Mouse (Mus musculus) intestine, embryonic 14.5 days (tissue): ENCODE data around the gene Mrtfb. TPM values are rescaled to one million over a fixed set of nuclear protein-coding genes. Genes with fewer than 3 reads are reported as not detected.

ENCODE experiments used
- ATAC-seq: fragments of 200-750 bp; cut with Nextera tagmentation; replicated peaks from 2 replicates; pipeline ENCODE4 v1.8.0; 2017; ENCODE audit warnings: low read depth, moderate number of reproducible peaks, moderate TSS enrichment, moderate library complexity; ENCODE audit not compliant: low FRiP score, low TSS enrichment
- DNase-seq: peaks from one replicate; pipeline ENCODE4 v3.0.0-alpha.2; 2018; ENCODE audit warnings: low spot score
- H3K27ac ChIP-seq: fragments of 300-500 bp; sonication (generic); 2 replicates; pipeline ENCODE4 v1.5.1; 2014; ENCODE audit warnings: low read depth, mild to moderate bottlenecking, control low read depth
- H3K27me3 ChIP-seq: fragments of 300-500 bp; sonication (generic); replicated peaks from 2 replicates; pipeline ENCODE4 v1.6.1; 2014; ENCODE audit warnings: low read length, control low read depth; ENCODE audit not compliant: control insufficient read depth, insufficient read depth
- H3K36me3 ChIP-seq: fragments of 300-500 bp; sonication (generic); 2 replicates; pipeline ENCODE4 v1.6.1; 2014; ENCODE audit warnings: low read length, control low read depth; ENCODE audit not compliant: control insufficient read depth, insufficient read depth
- H3K4me1 ChIP-seq: fragments of 300-500 bp; sonication (generic); replicated peaks from 2 replicates; pipeline ENCODE4 v1.6.1; 2014; ENCODE audit warnings: low read length, control low read depth, mixed read lengths; ENCODE audit not compliant: control insufficient read depth, insufficient read depth
- H3K4me2 ChIP-seq: fragments of 300-500 bp; sonication (generic); 2 replicates; pipeline ENCODE4 v1.6.1; 2014; ENCODE audit warnings: low read length
- H3K4me3 ChIP-seq: fragments of 300-500 bp; sonication (generic); 2 replicates; pipeline ENCODE4 v1.5.1; 2014; ENCODE audit warnings: low read depth, low read length, control low read depth, mixed read lengths
- H3K9ac ChIP-seq: fragments of 300-500 bp; sonication (generic); 2 replicates; pipeline ENCODE4 v1.6.1; 2014; ENCODE audit warnings: mild to moderate bottlenecking, low read length
- H3K9me3 ChIP-seq: fragments of 300-500 bp; sonication (generic); 2 replicates; pipeline ENCODE4 v1.6.1; 2016; ENCODE audit warnings: low read length, control low read depth; ENCODE audit not compliant: control insufficient read depth
- WGBS: fragments of 180-500 bp; shearing (Covaris S2); extraction: QIAGEN DNeasy Blood & Tissue Kit; methylation state at CpG from one replicate; pipeline ENCODE4 v1.1.7; 2014; 5-methylcytosine and 5-hydroxymethylcytosine counted together
- polyA plus RNA-seq: library from polyadenylated mRNA; unstranded; fragments of >200 nt; fragmentation: Nextera tagmentation; extraction: Ambion mirVana; gene quantifications from 2 replicates; pipeline ENCODE4 v1.2.1, GENCODE M21; 2014

Mrtfb gene
- 33.0 and 34.2 TPM in 2 replicates for polyA plus RNA-seq

DNA sequence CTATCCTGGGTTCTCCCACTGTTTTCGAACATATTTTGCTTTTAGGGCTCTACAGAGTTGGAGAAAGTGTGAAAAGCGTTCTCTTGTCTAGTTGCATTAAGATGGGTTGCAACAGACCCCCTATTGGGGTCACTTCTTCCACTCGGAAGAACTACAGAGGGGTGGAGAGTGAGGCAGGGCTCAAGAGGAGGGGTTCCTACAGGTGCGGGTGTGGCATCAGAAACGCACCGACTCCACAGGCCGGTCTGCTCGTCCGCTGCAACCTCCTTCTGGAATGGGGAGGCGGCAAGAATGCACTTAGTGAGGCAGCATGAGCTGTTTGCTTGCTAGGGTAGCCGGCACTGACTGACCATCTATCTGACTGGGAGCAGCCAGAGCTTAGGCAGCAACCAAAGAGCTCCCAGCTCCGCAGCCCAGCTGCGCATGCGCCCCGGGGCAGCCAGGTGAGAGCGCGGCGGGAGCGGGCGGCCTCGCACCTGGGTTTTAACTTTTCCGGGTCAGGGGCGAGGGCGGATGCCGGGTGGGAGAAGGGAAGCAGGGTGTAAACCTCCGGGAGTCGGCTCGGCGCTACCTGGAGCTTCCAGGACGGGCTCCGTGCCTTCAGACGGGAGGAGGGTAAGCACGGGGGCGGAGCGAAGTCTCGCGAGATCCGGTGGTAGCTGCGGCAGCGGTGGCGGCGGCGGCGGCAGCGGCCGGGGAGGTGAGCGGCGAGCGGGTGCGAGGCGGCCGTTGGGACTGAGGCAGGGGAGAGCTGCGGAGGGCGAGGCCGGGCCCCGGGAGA lies at the start of gene Mrtfb:
Gene Mrtfb, plus strand, starts transcription at position 627 of the 781 bp plus-strand sequence.
- peak within 1 kb of the TSS; percentile 67 for H3K4me2 ChIP-seq
- H3K27me3 ChIP-seq: no peaks in the 10 kb centered on the region
- H3K36me3 ChIP-seq: peaks cover 3% of the 10 kb centered on the region; the same call in 1 of the 2 replicates
- peak; percentile 91 for ATAC-seq
- 1% methylated on average over 47 of the region's 56 CpGs for WGBS
- peak; percentile 96 for DNase-seq
- H3K4me1 ChIP-seq: 0 out of 2 replicates have a peak, but pooled peaks cover 10% of the 10 kb centered on the region
- H3K4me3 ChIP-seq: peak within 1 kb of the TSS; percentile 81
- peak within 1 kb of the TSS; percentile 83 for H3K27ac ChIP-seq
- H3K9ac ChIP-seq: peak within 1 kb of the TSS; percentile 91
- H3K9me3 ChIP-seq: no peaks in the 10 kb centered on the region

GRCm38 (mm10) chr16:13207649-13208048 lies 48.6 kb upstream of the Mrtfb start:
- Histone ChIP-seq H3K9ac (no peak overlapping the region), H3K27ac (no peak overlapping the region), H3K27me3 (no peaks in the 10 kb centered on the region), H3K4me3 (no peak overlapping the region), H3K4me1 (no peaks in the 10 kb centered on the region; the same call in 1 of the 2 replicates), H3K9me3 (no peaks in the 10 kb centered on the region), H3K36me3 (no peaks in the 10 kb centered on the region), H3K4me2 (no peak overlapping the region)
- ATAC-seq (no peak), DNase-seq (no peak)
- WGBS: 72% methylated on average over 5 of the region's 5 CpGs

- H3K4me2 ChIP-seq: no peak overlapping the region
- 51% methylated on average over 3 of the region's 3 CpGs for WGBS
- H3K27me3 ChIP-seq: no peaks in the 10 kb centered on the region
Measured at GRCm38 (mm10) chr16:13208087-13208486, 48.2 kb upstream of the Mrtfb start.

GRCm38 (mm10) chr16:13212781-13213180 lies 43.5 kb upstream of the Mrtfb start:
- no peaks in the 10 kb centered on the region for H3K36me3 ChIP-seq
- ATAC-seq (0 out of 2 replicates have a peak, but pooled peaks have one; percentile 67), DNase-seq (no peak)
- H3K4me2 ChIP-seq: no peak overlapping the region
- H3K9me3 ChIP-seq: no peaks in the 10 kb centered on the region
- no peaks in the 10 kb centered on the region for H3K27me3 ChIP-seq
- H3K27ac ChIP-seq: peak overlapping the region; percentile 64
- H3K4me3 ChIP-seq: no peak overlapping the region
- H3K4me1 ChIP-seq: no peaks in the 10 kb centered on the region
- H3K9ac ChIP-seq: no peak overlapping the region
- 55% methylated on average over 4 of the region's 4 CpGs for WGBS

More at GRCm38 (mm10) chr16:13208087-13208486, 48.2 kb upstream of the Mrtfb start:
- ATAC-seq (no peak), DNase-seq (no peak)
- no peak overlapping the region for H3K4me3 ChIP-seq
- no peaks in the 10 kb centered on the region for H3K9me3 ChIP-seq
- H3K36me3 ChIP-seq: no peaks in the 10 kb centered on the region
- no peaks in the 10 kb centered on the region; the same call in 1 of the 2 replicates for H3K4me1 ChIP-seq
- H3K9ac ChIP-seq: no peak overlapping the region
- no peak overlapping the region for H3K27ac ChIP-seq

- Histone ChIP-seq H3K4me3 (no peak overlapping the region), H3K9me3 (no peaks in the 10 kb centered on the region), H3K4me2 (no peak overlapping the region), H3K27ac (no peak overlapping the region), H3K27me3 (no peaks in the 10 kb centered on the region), H3K9ac (no peak overlapping the region), H3K4me1 (peaks cover 4% of the 10 kb centered on the region; the same call in 1 of the 2 replicates), H3K36me3 (no peaks in the 10 kb centered on the region)
- ATAC-seq (no peak), DNase-seq (no peak)
- WGBS: 65% methylated on average over 5 of the region's 5 CpGs
Measured at GRCm38 (mm10) chr16:13216116-13216952, 39.9 kb upstream of the Mrtfb start.

DNA sequence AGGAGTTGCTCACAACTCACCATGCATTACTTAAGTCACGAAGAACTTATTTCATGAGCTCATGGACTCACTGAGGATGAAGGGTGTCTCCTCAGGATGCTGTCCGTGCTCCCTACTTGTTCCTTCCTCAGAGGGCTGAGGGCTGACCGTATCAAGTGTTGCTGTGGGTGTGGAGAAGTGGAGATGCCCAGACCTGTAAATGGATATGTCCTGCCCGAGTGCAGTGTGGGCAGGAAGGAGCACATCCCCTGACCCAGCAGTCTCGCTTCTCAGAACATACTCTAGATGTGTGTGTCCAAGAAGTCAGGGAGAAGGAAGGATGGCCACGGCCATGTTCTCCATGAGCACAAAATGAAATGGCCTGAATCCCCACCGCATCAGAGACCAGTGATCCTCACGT lies 38.3 kb upstream of the Mrtfb start:
- H3K9ac ChIP-seq: no peak overlapping the region
- H3K4me2 ChIP-seq: no peak overlapping the region
- no peaks in the 10 kb centered on the region for H3K27me3 ChIP-seq
- ATAC-seq (no peak), DNase-seq (no peak)
- peaks cover 5% of the 10 kb centered on the region; the same call in 1 of the 2 replicates for H3K4me1 ChIP-seq
- H3K36me3 ChIP-seq: no peaks in the 10 kb centered on the region
- no peaks in the 10 kb centered on the region for H3K9me3 ChIP-seq
- H3K4me3 ChIP-seq: no peak overlapping the region
- H3K27ac ChIP-seq: no peak overlapping the region
- 80% methylated on average over 8 of the region's 8 CpGs for WGBS

GRCm38 (mm10) chr16:13221475-13221874 lies 34.8 kb upstream of the Mrtfb start:
- H3K4me2 ChIP-seq: no peak overlapping the region
- H3K4me1 ChIP-seq: peaks cover 5% of the 10 kb centered on the region; the same call in 1 of the 2 replicates
- 72% methylated on average over 1 of the region's 1 CpGs for WGBS
- no peaks in the 10 kb centered on the region for H3K9me3 ChIP-seq
- H3K27ac ChIP-seq: no peak overlapping the region
- no peaks in the 10 kb centered on the region for H3K27me3 ChIP-seq
- no peak overlapping the region for H3K9ac ChIP-seq
- DNase-seq (no peak), ATAC-seq (no peak)
- H3K4me3 ChIP-seq: no peak overlapping the region
- no peaks in the 10 kb centered on the region for H3K36me3 ChIP-seq

- DNase-seq: no peak
- 0 out of 2 replicates have a peak overlapping the region, but pooled peaks have one; percentile 78 for H3K27ac ChIP-seq
Measured at GRCm38 (mm10) chr16:13232043-13232442, 24.2 kb upstream of the Mrtfb start.

More at GRCm38 (mm10) chr16:13232043-13232442, 24.2 kb upstream of the Mrtfb start:
- H3K9me3 ChIP-seq: no peaks in the 10 kb centered on the region
- peaks cover 16% of the 10 kb centered on the region for H3K4me1 ChIP-seq
- no peak overlapping the region for H3K4me2 ChIP-seq
- H3K9ac ChIP-seq: no peak overlapping the region
- H3K4me3 ChIP-seq: no peak overlapping the region
- no peak for ATAC-seq
- no peaks in the 10 kb centered on the region for H3K27me3 ChIP-seq
- 76% methylated on average over 7 of the region's 7 CpGs for WGBS
- H3K36me3 ChIP-seq: no peaks in the 10 kb centered on the region
